Mouse (Mus musculus): ENCODE measurements at regions not wholly inside any gene's neighbourhood (a gene's known extent, or its start where the extent isn't known, plus 50 kb on each side); places are given as distances from the start of the nearest gene placed in this dataset.

- H3K36me3 ChIP-seq (ENCODE audit: control insufficient read depth, insufficient read depth, low read length, poor library complexity, severe bottlenecking) = no peaks in the 10 kb centered on the region
- no peaks in the 10 kb centered on the region for H3K27me3 ChIP-seq (ENCODE audit: control insufficient read depth, insufficient read depth, low read length, poor library complexity, severe bottlenecking)
- no peak for DNase-seq (ENCODE audit: low read depth, low spot score)
Measured at GRCm38 (mm10) chr9:61615556-61615955, 243.4 kb downstream of the Tle3 start.

DNA sequence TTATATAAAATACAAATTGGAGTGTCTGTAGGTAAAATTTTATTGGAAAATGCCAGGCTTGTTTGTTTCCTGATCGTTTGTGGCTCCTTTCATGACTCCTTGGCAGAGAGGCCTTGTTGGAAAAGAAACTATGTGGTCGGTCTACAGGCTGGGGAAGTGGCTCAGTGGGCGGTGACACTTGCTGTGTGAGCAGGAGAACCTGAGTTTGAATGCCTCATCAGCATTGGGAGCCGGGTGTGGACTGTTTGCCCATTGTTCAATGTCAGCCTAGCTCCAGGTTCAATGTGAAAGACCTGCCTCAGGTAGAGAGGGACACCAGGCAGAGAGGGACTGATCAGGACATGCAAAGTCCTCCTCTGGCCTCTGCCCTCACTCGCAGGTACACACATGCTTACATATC is 235.4 kb downstream of the Tle3 start:
- Histone ChIP-seq H3K27me3 (ENCODE audit: control insufficient read depth, insufficient read depth, low read length, poor library complexity, severe bottlenecking) (no peaks in the 10 kb centered on the region), H3K36me3 (ENCODE audit: control insufficient read depth, insufficient read depth, low read length, poor library complexity, severe bottlenecking) (no peaks in the 10 kb centered on the region)
- DNase-seq (ENCODE audit: low read depth, low spot score) = no peak

DNA sequence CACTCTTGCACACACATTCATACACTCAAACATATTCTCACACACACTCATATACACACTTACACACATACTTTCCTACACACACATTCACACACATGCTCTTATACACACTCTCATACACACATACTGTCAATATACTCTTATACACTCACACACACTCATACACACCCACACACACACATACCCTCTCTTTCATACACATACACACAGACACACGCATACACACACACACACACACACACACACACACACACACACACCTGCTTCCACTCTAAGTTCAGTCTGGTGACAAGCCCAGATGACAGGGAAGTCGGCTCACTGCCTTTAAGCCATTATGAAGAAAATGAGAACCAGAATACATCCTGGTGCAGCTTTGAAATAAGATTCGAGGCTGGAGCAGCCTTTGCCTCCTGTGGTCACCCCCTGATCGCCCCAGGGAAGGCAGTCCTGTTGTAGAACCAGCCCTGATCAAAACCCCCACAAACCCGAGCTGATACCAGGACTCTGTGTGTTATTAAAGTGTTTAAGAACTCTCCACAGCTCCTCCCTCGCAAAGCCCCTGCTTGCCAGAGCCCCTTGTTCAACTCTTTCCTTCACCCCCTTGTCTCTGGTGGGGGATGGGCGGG is 230.3 kb downstream of the Tle3 start:
- DNase-seq (ENCODE audit: low read depth, low spot score) = no peak
- no peaks in the 10 kb centered on the region for H3K36me3 ChIP-seq (ENCODE audit: control insufficient read depth, insufficient read depth, low read length, poor library complexity, severe bottlenecking)
- H3K27me3 ChIP-seq (ENCODE audit: control insufficient read depth, insufficient read depth, low read length, poor library complexity, severe bottlenecking) = no peaks in the 10 kb centered on the region

DNA sequence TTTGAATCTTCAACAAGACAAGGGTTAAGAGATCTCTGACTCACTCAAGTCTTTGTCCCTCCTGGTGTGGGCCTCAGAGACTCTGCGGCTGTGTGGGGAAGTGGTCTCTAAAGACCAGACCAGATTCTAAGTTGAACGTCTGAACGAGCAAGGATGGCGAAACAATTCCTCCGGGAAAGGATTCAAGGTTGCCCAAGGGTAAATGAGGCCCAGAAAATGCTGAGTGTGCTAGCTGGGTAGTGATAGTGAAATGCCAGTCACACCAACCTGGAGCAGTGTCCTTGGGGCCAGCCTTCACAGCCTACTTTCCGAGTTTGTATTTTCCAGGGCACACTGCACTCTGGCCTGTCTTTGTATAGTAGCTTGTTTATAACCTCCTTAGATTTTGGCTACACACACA is 229.7 kb downstream of the Tle3 start:
- H3K27me3 ChIP-seq (ENCODE audit: control insufficient read depth, insufficient read depth, low read length, poor library complexity, severe bottlenecking) = no peaks in the 10 kb centered on the region
- DNase-seq (ENCODE audit: low read depth, low spot score) = no peak
- no peaks in the 10 kb centered on the region for H3K36me3 ChIP-seq (ENCODE audit: control insufficient read depth, insufficient read depth, low read length, poor library complexity, severe bottlenecking)

- DNase-seq (ENCODE audit: low read depth, low spot score) = no peak
- Histone ChIP-seq H3K27me3 (ENCODE audit: control insufficient read depth, insufficient read depth, low read length, poor library complexity, severe bottlenecking) (no peaks in the 10 kb centered on the region; the same call in 1 of the 2 replicates), H3K36me3 (ENCODE audit: control insufficient read depth, insufficient read depth, low read length, poor library complexity, severe bottlenecking) (no peaks in the 10 kb centered on the region)
Measured at GRCm38 (mm10) chr9:61597287-61597686, 225.1 kb downstream of the Tle3 start.

DNA sequence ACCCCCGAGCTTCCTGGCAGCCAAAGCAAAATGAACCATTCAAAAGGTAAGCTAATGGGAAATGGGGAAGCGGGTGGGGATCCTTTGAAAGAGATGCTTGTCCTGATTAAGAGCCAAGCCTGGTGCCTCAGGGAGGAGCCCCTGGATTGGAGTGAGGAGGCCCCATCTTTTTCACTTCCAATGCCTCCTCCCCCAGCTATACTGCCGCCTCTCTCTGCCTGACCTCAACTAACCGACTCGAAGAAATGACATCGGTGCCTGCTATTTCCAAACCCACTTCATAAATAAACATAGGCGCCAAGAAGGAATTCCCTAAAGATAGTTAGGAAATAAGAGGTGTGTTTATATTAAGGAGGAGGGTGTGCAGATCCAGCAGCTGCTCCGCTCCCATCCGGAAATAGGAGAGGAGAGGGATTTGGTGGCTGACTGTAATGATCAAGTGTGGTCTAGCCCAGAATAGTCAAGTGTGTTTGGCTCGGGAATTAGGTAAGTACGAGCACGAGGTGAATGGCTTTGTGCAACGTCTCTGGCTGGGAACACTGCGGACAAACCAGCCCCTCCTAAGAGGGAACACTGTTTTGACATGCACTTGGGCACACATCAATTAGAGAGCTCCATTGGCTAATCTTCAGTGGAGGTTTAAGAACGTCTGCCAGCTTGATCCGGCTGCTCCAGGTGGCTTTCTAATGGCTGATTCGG is 224.4 kb downstream of the Tle3 start:
- H3K27me3 ChIP-seq (ENCODE audit: control insufficient read depth, insufficient read depth, low read length, poor library complexity, severe bottlenecking) = no peaks in the 10 kb centered on the region; the same call in 1 of the 2 replicates

GRCm38 (mm10) chr9:61595170-61595967 is 223.2 kb downstream of the Tle3 start:
- Histone ChIP-seq H3K27me3 (ENCODE audit: control insufficient read depth, insufficient read depth, low read length, poor library complexity, severe bottlenecking) (no peaks in the 10 kb centered on the region; the same call in 1 of the 2 replicates), H3K36me3 (ENCODE audit: control insufficient read depth, insufficient read depth, low read length, poor library complexity, severe bottlenecking) (no peaks in the 10 kb centered on the region)
- DNase-seq (ENCODE audit: low read depth, low spot score) = no peak

More for the DNA sequence above, 224.4 kb downstream of the Tle3 start:
- H3K36me3 ChIP-seq (ENCODE audit: control insufficient read depth, insufficient read depth, low read length, poor library complexity, severe bottlenecking) = no peaks in the 10 kb centered on the region
- DNase-seq (ENCODE audit: low read depth, low spot score) = no peak

DNA sequence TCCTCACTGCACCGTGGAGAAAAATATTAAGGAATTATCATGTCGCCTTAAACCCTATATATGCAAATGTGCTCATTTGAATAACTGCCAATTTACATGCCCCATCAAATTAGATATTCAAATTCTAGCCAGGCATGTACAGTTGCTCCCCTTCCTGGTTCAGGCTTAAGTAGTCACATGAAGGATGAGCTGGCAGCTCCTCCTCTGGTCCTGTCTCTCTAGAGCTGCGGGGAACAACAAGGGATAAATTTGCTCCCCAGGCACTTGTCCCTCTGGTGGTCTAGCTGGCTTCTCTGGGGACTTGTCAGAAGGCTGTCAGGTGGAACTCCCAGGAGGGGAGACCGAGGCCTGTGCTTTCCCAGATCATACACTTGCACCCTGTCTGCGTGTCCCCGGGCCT is 221.8 kb downstream of the Tle3 start:
- H3K36me3 ChIP-seq (ENCODE audit: control insufficient read depth, insufficient read depth, low read length, poor library complexity, severe bottlenecking) = no peaks in the 10 kb centered on the region
- H3K27me3 ChIP-seq (ENCODE audit: control insufficient read depth, insufficient read depth, low read length, poor library complexity, severe bottlenecking) = no peaks in the 10 kb centered on the region; the same call in 1 of the 2 replicates
- DNase-seq (ENCODE audit: low read depth, low spot score) = peak; percentile 17

GRCm38 (mm10) chr9:61589727-61590299 is 217.6 kb downstream of the Tle3 start:
- Histone ChIP-seq H3K36me3 (ENCODE audit: control insufficient read depth, insufficient read depth, low read length, poor library complexity, severe bottlenecking) (no peaks in the 10 kb centered on the region), H3K27me3 (ENCODE audit: control insufficient read depth, insufficient read depth, low read length, poor library complexity, severe bottlenecking) (no peaks in the 10 kb centered on the region)
- DNase-seq (ENCODE audit: low read depth, low spot score) = no peak

DNA sequence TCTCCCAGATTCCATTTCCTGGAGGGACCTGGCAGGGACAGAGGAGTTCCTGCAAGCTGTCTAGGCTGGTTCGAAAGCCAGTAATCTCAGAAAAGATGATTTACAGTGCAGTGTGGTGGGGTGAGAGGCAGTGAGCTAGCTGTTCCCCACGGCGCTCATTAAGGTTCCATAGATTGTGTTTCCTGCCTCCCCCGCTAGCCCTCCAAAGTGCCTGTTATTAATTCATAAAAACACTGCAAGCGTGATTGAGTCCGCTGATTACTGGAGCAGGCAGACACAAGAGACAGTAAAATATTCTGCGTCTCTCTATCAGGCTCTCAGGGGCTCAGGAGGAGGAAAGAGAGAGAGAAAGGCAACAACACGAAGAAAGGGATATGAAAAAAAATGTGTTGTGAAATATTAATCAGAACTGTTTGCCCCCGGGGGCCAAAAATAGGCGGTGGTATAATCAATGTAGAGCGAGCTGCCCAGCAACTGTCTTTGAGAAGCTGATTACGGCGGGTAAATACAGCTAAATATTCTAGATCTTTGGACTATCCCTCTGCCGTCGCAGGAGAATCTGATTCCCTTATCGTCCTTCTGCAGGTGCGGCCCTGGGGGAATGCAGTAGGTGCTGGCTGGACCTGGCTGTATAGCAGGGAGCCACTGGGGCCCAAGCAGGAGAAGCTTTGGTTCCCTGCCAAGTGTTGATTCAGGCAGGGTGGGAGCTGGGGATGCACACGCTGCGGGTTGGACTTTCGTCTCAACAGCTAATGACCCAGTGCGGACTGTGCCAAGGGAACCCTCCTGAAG is 211.3 kb downstream of the Tle3 start:
- no peaks in the 10 kb centered on the region for H3K36me3 ChIP-seq (ENCODE audit: control insufficient read depth, insufficient read depth, low read length, poor library complexity, severe bottlenecking)
- no peak for DNase-seq (ENCODE audit: low read depth, low spot score)
- no peaks in the 10 kb centered on the region for H3K27me3 ChIP-seq (ENCODE audit: control insufficient read depth, insufficient read depth, low read length, poor library complexity, severe bottlenecking)

DNA sequence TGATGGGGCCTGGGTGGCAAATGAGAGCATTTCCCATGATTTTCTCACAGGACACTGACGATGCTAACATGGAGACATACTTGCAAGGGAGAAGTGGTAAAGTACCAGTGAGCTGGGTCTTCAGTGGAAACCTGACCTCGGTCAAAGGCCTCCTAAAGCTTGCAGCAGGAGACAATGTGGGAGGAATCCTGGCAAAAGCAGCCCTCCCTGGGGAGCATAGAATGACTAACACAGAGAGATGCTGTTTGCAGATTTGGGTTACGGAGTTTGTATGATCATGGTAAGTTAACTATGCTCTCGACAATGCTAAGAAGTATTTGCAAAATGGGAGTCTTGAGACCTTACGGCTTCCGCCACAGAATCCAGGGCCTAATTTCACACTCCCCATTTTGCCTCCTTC is 208.9 kb downstream of the Tle3 start:
- H3K27me3 ChIP-seq (ENCODE audit: control insufficient read depth, insufficient read depth, low read length, poor library complexity, severe bottlenecking) = no peaks in the 10 kb centered on the region
- no peak for DNase-seq (ENCODE audit: low read depth, low spot score)
- no peaks in the 10 kb centered on the region for H3K36me3 ChIP-seq (ENCODE audit: control insufficient read depth, insufficient read depth, low read length, poor library complexity, severe bottlenecking)

DNA sequence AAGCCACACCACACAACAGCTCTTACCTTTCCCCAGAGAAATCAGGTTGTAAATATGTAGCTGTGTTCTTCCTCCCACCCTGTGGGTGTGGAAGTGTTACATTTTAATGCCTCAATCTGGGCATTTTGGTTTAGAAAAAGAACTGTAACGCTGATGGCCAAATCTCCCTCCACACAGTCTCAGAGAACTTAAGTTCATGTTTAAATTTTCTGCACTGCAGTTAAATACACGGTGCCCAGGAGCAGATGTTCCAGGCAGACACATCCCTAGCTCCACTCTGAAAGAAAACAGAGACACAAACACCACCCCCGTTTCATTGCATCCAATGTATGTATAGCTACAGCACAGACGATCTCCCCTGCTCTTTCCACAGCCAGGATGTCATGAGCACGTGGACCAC is 206.1 kb downstream of the Tle3 start:
- no peaks in the 10 kb centered on the region for H3K36me3 ChIP-seq (ENCODE audit: control insufficient read depth, insufficient read depth, low read length, poor library complexity, severe bottlenecking)
- DNase-seq (ENCODE audit: low read depth, low spot score) = no peak
- H3K27me3 ChIP-seq (ENCODE audit: control insufficient read depth, insufficient read depth, low read length, poor library complexity, severe bottlenecking) = no peaks in the 10 kb centered on the region

DNA sequence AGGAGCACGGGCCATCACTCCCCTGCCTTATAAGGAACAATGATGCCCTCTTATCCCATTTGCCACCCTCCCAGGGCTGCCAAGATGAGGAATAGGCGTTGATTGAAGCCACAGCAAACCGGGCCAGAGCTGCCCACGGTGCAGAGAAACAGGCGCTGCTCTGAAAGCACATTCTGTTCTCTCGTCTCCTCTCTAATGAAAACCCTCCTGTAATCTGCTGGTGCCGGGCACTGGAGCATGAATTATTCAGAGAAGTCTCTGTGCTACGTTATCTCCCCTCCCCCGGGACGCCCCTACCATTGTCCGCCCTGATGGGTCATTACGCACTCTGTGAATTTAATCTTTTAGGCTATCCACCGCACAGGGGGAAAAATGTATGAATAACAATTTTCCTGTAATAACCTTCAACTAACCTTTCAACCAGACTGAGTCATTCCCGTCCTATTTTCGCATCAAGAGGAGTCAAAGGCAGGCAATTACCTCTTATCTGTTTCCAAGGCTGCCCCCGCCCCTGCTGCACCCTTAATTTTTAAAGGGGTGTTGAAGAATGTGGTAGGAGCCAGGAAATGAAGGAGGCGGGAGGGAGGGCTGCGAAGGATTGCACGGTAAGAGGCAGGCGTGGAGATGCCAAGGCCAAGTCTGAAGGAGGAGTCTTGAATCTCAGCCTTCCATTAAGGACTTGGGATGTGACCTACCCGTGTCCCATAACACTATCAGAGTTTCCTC is 201.6 kb downstream of the Tle3 start:
- Histone ChIP-seq H3K27me3 (ENCODE audit: control insufficient read depth, insufficient read depth, low read length, poor library complexity, severe bottlenecking) (no peaks in the 10 kb centered on the region), H3K36me3 (ENCODE audit: control insufficient read depth, insufficient read depth, low read length, poor library complexity, severe bottlenecking) (no peaks in the 10 kb centered on the region)
- DNase-seq (ENCODE audit: low read depth, low spot score) = no peak

GRCm38 (mm10) chr9:61563017-61563416 is 190.9 kb downstream of the Tle3 start:
- DNase-seq (ENCODE audit: low read depth, low spot score) = no peak
- no peaks in the 10 kb centered on the region for H3K27me3 ChIP-seq (ENCODE audit: control insufficient read depth, insufficient read depth, low read length, poor library complexity, severe bottlenecking)
- no peaks in the 10 kb centered on the region for H3K36me3 ChIP-seq (ENCODE audit: control insufficient read depth, insufficient read depth, low read length, poor library complexity, severe bottlenecking)
